Mouse (Mus musculus) forelimb bud, embryonic 11.5 days (tissue): ENCODE measurements around the gene Gm17359.
"Not testable (repeated sequence)": the region's sequence is repeated elsewhere in the genome, so short reads cannot be mapped to it uniquely, and the experiment has no call there.

Experiments used
- DNase-seq: peaks from one replicate; pipeline ENCODE4 v3.0.0-alpha.2; 2012; ENCODE audit warnings: low read depth, low spot score

Gene Gm17359

GRCm38 (mm10) chr3:79415081-79415480 lies 78.6 kb downstream of the Gm17359 start:
- DNase-seq = no peak

GRCm38 (mm10) chr3:79415929-79416328 lies 79.5 kb downstream of the Gm17359 start:
- DNase-seq = no peak

GRCm38 (mm10) chr3:79416944-79417680 lies 80.7 kb downstream of the Gm17359 start:
- no peak for DNase-seq

- no peak for DNase-seq
Measured at GRCm38 (mm10) chr3:79418921-79419320, 82.5 kb downstream of the Gm17359 start.

- no peak for DNase-seq
Measured at GRCm38 (mm10) chr3:79425441-79425840, 89.0 kb downstream of the Gm17359 start.

- no peak for DNase-seq
Measured at GRCm38 (mm10) chr3:79433593-79433992, 97.1 kb downstream of the Gm17359 start.

GRCm38 (mm10) chr3:79434436-79434835 lies 98.0 kb downstream of the Gm17359 start:
- no peak for DNase-seq

- DNase-seq = no peak
Measured at GRCm38 (mm10) chr3:79434985-79435384, 98.5 kb downstream of the Gm17359 start.

- no peak for DNase-seq
Measured at GRCm38 (mm10) chr3:79436186-79436585, 99.7 kb downstream of the Gm17359 start.

- no peak for DNase-seq
Measured at GRCm38 (mm10) chr3:79438276-79438675, 101.8 kb downstream of the Gm17359 start.

GRCm38 (mm10) chr3:79440976-79441491 lies 104.6 kb downstream of the Gm17359 start:
- DNase-seq = no peak

GRCm38 (mm10) chr3:79443850-79444249 lies 107.4 kb downstream of the Gm17359 start:
- DNase-seq = no peak

- no peak for DNase-seq
Measured at GRCm38 (mm10) chr3:79445041-79445440, 108.6 kb downstream of the Gm17359 start.

- DNase-seq = no peak
Measured at GRCm38 (mm10) chr3:79446124-79446523, 109.7 kb downstream of the Gm17359 start.

GRCm38 (mm10) chr3:79446648-79447047 lies 110.2 kb downstream of the Gm17359 start:
- DNase-seq = not testable (repeated sequence)

- no peak for DNase-seq
Measured at GRCm38 (mm10) chr3:79448421-79448820, 112.0 kb downstream of the Gm17359 start.

- no peak for DNase-seq
Measured at GRCm38 (mm10) chr3:79449361-79449760, 112.9 kb downstream of the Gm17359 start.

GRCm38 (mm10) chr3:79452696-79453263 lies 116.3 kb downstream of the Gm17359 start:
- DNase-seq = no peak

- DNase-seq = peak; percentile 54
Measured at GRCm38 (mm10) chr3:79455761-79456160, 119.3 kb downstream of the Gm17359 start.

GRCm38 (mm10) chr3:79458651-79459275 lies 122.3 kb downstream of the Gm17359 start:
- DNase-seq = no peak

GRCm38 (mm10) chr3:79469440-79469839 lies 133.0 kb downstream of the Gm17359 start:
- DNase-seq = no peak

- no peak for DNase-seq
Measured at GRCm38 (mm10) chr3:79472362-79472761, 135.9 kb downstream of the Gm17359 start.

GRCm38 (mm10) chr3:79474911-79475310 lies 138.4 kb downstream of the Gm17359 start:
- DNase-seq = no peak
